Mouse (Mus musculus): ENCODE measurements at regions not wholly inside any gene's neighbourhood (a gene's known extent, or its start where the extent isn't known, plus 50 kb on each side); places are given as distances from the start of the nearest gene placed in this dataset.

DNA sequence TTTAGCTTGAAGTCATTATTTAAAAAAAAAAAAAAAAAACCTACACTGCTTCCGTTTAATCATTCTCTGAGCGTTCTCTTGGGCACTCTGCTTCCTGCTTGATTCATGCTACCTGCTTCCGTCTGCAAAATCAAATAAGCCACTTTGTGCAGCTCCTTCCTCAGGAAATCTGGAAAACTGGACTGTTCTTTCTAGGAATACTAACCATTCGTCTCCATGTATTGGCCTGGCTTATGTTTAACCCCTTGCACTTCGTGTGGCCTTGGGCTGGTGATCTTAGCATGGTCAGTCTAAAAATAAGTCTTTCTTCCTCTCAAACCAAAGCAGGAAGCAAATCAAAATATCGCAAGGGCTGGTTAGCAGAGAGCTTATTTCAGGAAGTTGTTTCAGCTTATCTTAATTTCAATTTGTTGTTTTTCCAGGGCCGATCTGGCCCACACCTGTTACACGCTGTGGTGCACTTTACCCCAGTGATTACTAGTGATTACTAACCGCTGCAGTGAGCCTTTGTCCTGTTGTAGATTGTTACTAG is 68.5 kb upstream of the Lcorl start:
- TF ChIP-seq CTCF (IDR thresholded peaks at IDR 0.05 in 2 of 3, conservative IDR thresholded peaks at IDR 0.05 in 1 of 3; ENCODE audit: control insufficient read depth in 1 of 3, insufficient read depth in 1 of 3, low read depth in 2 of 3, low read length in 3 of 3, poor library complexity in 1 of 3, severe bottlenecking in 1 of 3): no peak
- no peak for TF ChIP-seq RAD21 (IDR thresholded peaks at IDR 0.05; ENCODE audit: low read depth, low read length)
- TF ChIP-seq E2F4 (IDR thresholded peaks at IDR 0.05; ENCODE audit: borderline replicate concordance, low read depth, low read length): no peak
- TF ChIP-seq USF1 (IDR thresholded peaks at IDR 0.05; ENCODE audit: low read depth, low read length): no peak
- TF ChIP-seq ETS1 (IDR thresholded peaks at IDR 0.05; ENCODE audit: low read depth, low read length): no peak
